Mouse (Mus musculus) mature B cell (primary cell): ENCODE data around the gene Ovch2.

Experiments used
- in situ Hi-C: fragments of 300-500 bp; cut with MboI; formaldehyde crosslinking; loops from 2 replicates; pipeline ENCODE4 v1.14.3; 2019

Gene Ovch2

GRCm38 (mm10) chr7:107744454-107744853 lies 56.6 kb downstream of the Ovch2 start:
- in situ Hi-C loops = no loop called here

- in situ Hi-C loops = no loop called here
Observed at GRCm38 (mm10) chr7:107742963-107743465, 58.0 kb downstream of the Ovch2 start.

GRCm38 (mm10) chr7:107738726-107739125 lies 62.3 kb downstream of the Ovch2 start:
- in situ Hi-C loops = no loop called here

GRCm38 (mm10) chr7:107733162-107733561 lies 67.8 kb downstream of the Ovch2 start:
- in situ Hi-C loops = no loop called here
